Mouse (Mus musculus) mouse embryonic stem cell (cell line): Measurements from ENCODE around the gene Git2.

ENCODE experiments used
- in situ Hi-C, 2 experiments: fragments of 300-500 bp; cut with MboI; formaldehyde crosslinking; loops; 1 replicate in 1 of 2; 3 replicates in 1 of 2; pipeline ENCODE4 v1.14.3; 2019 to 2020; ENCODE audit warnings: low sequenced_read_pairs in 2 of 2, low pct_unique_long_range_greater_than_20kb in 1 of 2, mixed read lengths in 1 of 2; ENCODE audit not compliant: unreplicated experiment in 1 of 2

Gene Git2

DNA sequence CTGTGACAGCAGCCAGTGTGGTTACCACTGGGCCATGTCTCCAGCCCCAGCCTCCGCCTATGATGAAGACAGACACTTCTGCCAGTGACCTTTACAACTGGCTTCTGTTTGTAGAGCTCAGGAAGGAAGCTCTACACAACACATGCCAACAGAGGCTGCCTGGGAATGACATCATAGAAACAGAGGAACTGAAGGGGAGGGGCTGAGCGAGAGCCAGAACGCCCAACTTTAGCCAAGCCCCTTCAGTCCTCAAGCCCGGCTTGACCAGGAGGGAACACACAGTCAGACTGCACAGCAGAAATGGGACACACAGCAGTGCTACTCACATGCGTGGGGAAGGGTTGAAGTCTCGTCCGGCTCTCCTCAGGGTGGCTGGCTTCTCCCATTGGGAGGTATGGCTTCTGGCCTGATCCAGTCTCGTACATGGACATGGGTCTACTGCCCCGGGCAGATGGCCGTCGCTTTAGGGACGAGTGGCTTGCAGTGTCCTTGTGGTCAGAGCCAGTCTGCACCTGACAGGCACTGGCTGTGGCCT lies 36.5 kb downstream of the Git2 start:
- in situ Hi-C loops, result no loop called here

DNA sequence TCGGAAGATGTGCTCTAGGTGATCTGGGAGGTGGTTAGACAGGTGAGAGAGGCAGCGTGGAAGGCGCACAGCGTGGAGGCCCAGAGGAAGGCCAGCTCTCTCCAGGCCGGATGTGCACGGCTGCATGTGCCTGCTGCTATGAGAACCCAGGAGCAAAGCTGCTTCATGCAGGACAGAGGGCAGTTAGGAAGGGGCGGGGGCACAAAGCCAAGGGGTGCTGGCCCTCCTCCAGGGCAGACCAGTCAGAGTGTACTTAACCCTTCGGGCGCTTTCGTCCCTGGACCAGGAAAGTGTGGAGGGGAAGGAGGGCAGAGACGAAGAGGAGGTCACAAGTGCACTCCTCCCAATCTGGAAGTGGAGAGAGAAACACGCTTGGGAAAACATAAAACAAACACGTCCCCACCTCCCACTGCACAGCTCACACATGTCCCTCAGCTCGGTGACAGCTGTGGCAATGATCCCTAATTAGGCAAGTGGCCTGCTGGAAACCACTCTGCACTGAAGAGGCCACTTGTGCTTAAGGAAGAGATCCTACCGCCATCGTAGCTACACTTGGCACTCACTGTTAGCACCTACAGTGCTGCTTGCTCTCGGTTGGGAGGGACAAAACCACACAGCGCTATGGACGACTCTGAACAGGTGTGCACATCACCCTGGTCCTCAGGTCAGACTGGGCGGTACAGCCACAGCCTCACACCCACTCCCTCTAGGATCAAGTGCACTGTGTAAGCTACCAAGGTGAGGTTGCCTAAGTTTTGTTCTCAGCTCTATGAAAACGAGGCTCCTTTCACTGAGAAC lies 38.0 kb downstream of the Git2 start:
- in situ Hi-C loops, result no loop called here

DNA sequence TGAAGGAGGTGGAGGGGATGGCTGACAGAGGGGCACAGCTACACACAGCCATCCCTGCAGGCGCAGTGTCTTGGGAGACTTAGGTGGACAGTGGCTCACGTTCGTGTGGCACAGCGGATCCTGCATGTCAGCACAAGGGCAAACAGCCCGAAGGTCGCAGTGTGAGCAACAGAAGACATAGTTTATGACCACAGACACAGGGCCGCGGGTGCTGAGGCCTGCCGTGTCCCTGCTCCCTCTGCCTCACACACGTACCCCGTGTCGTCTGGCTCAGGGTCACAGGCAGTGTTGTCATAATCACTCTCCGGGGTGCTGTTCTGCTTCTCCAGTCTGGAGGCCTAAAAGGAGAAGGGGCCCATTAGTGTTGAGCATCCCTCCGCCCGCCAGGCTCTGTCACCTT lies 41.7 kb downstream of the Git2 start:
- in situ Hi-C loops, result no loop called here

DNA sequence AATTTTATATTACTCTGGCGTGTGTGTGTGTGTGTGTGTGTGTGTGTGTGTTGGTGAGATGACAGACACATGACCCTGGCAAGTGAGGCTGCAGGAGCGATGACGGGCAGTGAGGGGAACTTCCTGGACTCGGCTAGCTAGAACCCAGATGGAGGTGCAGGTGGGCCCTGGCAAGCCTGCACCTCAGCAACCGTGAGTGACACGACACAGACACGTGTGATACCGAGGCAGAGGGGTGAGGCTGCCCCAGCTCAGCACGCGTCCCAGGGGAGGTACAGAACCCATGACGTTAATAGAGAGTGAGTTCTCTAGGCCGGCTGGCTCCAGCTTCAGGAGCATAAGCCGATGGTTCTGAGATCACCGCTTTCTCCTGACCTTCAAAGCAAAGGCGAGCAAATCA lies 43.3 kb downstream of the Git2 start:
- in situ Hi-C loops, result no loop called here

DNA sequence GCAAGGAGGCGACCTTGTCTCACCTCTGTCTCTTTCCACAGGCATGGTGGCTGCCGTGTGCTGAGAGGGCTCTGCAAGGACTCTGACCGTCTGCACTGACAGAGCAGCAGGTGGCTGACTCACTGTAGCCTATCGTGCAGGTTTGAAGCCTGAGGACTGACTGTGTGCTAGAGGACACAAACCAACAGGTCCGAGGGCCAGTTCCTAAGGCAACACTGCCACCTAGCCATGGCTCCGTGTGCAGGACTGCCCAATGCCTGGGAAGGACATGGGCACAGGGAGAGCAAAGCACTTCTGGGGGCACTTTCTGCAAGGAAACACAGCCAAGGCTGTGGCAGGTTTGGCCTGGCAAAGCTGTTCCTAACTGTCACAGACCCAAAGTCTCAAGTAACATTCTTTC lies 43.8 kb downstream of the Git2 start:
- in situ Hi-C loops, result no loop called here

DNA sequence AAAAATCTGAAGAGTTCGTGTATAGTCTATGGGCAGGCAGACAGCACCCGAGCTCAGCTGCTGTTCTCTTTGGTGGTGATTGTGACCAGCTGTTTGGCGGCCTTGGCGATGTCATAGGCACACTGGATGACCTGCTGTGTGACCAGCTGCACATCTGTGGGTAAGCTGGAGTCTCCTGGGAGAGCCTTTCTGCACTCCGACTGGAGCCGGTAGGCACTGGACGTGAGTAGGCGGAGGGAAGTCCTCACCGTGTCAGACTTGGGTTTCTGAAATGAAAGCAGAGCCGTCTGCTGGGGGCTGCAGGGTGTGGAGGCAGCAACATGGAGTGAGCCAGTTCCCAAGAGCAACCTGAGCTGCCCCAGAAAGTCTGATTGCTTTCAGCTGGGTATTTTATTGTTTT lies 45.2 kb downstream of the Git2 start:
- in situ Hi-C loops, result no loop called here

DNA sequence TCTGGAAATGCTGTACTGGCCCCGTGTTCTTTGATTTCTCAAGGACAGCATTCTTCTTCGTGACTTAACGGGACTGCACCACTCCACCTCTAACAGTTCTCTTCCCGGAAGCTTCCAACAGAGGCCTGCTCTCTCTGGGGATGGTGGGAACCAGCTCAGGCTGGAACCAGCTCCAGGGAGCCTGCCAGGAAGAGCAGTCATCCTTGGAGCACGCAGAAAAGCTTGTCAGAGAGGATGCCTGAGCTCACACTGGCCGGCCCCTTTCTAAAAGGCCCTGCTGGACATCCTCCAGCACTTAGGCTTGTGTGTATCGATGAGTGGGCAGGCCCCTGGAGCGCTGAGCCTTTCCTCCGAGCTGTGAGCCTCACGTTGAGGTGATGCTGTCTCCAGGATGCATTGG lies 47.2 kb downstream of the Git2 start:
- in situ Hi-C loops, result no loop called here

DNA sequence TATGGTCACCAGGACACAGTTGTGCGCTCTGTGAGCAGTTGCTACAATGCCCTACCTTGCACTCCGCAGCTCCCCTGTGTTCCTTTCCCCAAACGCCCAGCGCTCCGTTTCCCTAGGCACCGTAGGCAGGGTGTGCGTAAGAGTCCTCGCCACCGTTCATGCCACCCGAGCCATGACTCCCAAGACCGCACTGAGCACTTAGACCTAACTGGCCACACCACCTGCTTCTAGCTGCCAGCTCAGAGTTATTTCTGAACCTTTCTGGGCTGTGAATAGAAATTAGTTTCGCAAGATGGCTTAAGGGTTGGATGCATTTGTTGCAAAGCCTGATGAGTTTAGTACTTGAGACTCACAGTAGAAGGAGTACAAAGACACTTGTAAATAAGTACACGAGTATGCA lies 52.5 kb downstream of the Git2 start:
- in situ Hi-C loops, result no loop called here

DNA sequence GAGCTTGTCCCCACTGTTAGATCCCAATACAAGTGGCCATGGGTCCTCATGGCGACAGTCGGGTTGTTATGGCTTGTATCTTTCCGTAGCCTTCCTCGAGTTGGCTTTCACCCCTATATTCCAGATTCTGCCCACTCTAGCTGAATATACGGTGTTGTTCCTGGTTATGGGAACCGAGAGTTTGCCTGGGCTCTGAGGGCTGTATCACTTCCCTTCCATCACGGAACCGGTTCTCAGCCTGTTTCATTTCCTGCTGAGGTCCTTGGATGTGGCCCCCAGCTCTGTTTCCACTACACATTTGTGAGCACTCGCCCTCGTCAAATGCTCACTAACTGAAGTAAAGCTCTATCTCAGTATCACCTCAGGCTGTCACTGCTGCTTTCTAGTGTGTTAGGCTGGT lies 53.3 kb downstream of the Git2 start:
- in situ Hi-C loops, result no loop called here

DNA sequence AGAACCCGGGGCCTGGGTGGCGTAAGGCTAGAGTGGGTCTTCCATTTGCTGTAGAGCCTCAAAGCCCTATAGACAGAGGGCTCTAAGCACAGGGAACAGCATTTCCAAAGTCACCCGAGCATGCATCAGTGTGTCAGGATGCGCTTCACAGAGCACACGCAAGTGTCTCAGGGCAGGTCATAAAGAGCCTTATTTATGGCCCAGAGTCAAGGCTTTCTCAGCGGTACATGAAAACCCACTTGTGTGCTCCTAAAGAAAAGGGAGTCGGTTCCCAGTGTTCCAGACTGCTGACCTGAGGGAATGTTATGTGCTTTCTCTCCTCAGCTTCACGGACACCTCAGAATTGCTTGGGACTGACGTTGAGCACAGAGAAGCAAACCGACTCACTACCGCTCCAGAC lies 54.5 kb downstream of the Git2 start:
- in situ Hi-C loops, result no loop called here

DNA sequence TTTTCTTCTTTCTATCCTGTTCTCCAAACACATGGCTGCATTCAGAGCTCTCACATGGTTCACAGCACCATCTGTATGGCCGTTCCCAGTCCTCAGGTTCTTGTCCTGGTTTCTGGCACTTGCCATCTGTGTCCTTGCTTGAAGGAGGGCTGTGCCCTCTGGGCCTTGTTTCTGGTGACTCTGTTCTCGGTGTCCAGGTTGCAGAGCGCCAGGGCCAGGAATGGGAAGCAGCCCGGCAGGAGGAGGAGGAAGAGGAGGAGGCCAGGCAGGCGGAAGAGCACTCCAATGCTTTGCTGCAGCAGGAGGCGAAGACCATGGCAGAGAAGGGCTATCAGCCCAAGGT lies 55.4 kb downstream of the Git2 start:
- in situ Hi-C loops, result no loop called here

DNA sequence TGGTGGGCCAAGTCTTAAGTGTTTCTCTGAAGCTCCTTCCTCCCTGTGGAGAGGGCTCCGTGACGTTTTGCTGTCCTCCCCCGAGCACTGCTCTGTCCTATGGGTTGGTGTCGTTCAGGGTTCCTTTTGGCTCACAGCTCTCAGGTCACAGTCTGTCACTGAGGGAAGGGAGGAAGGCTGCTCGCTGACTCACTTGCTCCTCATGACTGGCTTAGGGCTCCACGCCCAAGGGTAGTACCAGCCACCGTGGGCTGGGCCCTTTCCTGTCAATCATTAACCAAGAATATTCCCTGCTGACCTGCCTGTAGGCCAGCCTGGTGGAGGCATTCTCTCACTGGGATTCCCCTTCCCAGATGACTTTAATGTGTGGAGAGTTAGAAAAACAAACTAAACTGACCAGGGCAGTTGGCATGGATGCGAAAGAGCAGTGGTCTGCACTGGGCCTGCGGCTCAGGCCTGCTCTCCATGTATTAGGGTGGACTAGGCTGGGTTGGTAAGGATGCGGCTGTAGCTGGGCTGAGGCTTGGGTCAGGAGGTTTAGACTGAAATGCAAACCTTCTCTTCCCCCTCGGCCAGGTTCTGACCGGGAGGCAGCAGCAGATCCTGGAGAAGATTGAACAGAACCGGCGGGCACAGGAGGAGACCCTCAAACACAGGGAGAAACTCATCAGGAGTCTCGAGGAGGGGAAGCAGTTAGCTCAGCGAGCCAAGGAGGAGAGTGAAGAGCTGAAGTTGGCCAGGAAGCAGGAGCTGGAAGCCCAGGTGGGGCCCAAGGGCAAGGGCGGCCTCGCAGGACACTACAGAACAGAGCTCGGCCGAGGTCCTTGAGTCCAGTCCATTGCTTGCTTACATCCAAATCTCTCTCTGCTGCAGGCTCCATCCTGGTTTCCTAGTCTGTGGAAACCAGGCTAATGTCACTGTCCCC lies 56.1 kb downstream of the Git2 start:
- in situ Hi-C loops, result no loop called here

DNA sequence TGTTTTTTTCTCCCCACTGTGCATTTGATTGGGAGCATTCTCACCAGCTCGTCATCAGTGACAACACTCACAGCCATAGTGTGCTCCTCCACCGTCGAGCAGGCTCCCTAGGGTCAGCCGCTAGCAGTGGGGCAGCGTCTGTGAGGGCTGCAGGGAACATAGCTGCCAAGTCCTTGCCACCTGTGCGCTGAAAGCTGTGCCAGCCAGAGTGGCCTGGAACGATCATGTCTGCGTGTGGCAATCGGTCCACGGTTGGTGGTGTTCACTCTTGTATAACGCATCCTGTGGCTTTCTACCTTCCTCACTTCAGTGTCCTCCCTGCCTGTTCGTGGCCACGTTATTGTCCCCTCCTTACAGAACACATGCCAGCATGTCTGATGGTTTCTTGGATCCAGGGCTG lies 56.8 kb downstream of the Git2 start:
- in situ Hi-C loops, result no loop called here

DNA sequence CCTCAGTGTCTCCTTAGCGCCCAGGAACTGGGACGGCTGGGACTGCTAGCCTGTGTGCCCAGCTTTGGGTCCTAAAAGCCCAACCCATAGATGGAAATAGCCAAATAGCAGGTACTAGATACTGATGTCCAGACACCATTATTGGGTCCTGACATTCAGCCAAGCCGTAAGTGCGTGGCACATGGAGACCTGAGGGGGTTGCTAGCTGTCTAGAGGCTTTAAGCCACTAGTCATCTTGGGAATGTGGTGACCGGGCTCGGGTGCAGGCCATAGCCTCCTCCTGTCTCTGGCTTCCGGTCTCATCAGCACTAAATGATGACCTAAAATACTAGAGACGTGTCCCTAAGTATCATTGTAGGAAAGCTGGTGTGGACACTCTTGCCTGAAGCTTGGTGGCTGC lies 57.4 kb downstream of the Git2 start:
- in situ Hi-C loops, result no loop called here

DNA sequence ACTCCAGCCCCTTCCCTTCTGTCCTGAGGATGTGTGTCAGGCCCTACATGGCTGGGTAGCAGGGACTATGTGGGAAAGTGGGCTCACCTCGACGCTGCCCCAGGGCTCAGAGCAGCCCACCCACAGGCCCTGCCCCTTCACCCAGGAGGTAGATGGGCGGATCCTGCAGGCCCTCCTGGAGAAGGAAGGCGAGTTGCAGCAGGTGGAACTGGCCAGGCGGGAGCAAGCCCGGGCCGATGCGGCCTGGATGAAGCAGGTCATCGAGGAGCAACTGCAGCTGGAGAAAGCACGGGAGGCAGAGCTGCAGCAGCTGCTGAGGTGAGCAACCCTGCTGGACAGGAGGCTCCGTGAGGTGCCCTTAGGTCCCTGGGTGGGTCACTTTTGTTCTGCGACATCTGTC lies 58.0 kb downstream of the Git2 start:
- in situ Hi-C loops, result no loop called here

DNA sequence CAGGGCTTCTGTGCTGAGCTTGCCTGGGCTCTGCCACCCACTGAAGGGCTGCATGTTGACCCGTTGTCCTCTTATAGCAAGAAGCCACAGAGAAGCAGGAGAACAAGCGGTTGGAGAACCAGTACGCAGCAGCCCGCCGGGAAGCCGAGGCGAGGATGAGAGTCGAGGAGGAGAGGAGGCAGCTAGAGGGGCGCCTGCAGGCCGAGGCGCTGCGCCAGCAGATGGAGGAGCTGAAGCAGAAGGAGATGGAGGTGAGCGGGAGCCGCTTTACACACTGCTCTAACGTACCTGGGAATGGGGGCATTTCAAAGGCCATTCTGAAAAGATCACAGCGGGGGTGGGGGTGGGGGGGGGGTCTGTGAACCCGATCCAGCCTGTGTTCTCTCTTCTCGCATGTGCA lies 60.8 kb downstream of the Git2 start:
- in situ Hi-C loops, result no loop called here

DNA sequence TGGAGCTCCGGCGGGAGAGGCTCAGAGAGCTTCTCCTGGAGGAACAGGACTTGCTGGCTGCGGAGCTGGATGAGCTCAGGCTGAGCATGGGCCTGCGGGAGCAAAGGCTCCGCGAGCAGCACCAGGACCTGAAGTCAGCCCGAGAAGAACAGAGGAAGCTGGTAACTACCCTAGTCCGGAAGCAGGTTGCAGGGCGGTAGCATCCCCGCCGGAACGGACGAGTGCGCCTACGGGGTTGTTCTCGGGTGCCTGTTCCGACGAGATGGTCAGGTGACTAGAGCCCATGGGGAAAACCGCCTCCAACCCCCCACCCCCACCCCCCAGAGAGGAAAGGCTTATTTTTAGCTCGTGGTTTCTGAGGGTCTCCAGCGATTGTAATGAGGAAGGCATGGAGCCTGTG lies 66.0 kb downstream of the Git2 start:
- in situ Hi-C loops, result no loop called here

DNA sequence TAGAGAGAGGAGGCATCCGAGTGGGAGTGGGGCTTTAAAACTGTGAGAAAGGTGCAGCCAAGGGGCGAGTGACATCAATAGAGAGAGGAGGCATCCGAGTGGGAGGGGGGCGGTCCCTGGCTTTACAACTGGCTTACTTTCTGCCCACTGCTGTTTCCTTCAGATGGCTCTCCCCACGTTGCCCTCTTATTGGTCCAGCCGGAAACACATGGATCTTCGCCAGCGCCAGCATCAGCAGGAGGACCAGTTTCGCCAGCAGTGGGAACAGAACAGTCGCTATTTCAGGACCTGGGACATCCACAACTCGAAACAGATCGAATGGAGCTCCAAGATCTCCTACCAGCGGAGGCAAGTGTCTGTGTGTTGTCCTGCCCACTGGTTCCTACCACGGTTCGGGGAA lies 66.8 kb downstream of the Git2 start:
- in situ Hi-C loops, result no loop called here

DNA sequence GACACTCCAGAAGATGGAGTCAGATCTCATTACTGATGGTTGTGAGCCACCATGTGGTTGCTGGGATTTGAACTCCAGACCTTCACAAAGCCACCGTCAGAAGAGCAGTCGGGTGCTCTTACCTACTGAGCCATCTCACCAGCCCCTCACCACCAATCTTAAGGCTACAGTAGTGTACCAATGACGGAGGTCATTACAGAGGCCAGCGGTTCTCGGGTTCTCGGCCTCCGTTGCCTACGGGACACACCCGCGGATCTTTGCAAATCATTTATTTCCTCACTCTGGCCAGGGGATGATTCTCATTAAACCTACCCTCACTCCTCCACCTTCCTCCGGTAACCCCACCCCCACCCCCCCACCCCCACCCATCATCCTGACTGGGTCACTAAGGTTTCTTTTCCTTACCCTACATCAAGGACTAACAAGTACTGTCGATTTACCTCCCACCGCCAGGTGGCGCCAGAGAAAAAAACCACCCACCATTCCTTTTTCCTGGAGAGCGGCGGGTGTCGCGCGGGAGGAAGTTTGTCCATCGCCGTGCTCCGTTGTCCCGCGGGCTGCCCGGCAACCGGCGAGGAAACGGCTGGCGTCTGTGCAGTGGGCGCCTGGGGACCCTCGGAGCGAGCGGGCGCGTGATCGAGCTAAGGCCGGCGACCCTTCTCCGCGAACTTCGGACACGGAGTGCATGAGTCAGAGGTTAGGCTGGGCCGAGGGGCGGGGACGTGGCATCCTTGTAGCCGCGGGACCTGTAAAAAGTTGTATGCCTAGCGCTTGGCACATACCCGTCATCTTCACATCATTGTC lies 67.8 kb downstream of the Git2 start, which contains the start of gene Tchp:
Tchp (plus strand) TSS at position 496 of the 804 bp plus-strand sequence.
- in situ Hi-C loops, result no loop called here
